Mouse (Mus musculus) myocyte (in vitro differentiated cells): ENCODE results near the gene Cntd1. TPM values are rescaled to one million over a fixed set of nuclear protein-coding genes. Genes with fewer than 3 reads are reported as not detected.

Experiments used
- H3K27me3 ChIP-seq: one replicate; pipeline ENCODE4 v1.6.1; 2011; ENCODE audit not compliant: control insufficient read depth, insufficient read depth, insufficient read length
- H3K36me3 ChIP-seq: one replicate; pipeline ENCODE4 v1.6.1; 2011; ENCODE audit not compliant: control insufficient read depth, insufficient read depth
- H3K4me2 ChIP-seq: one replicate; pipeline ENCODE4 v1.6.1; 2011; ENCODE audit warnings: low read depth, control low read depth
- H3K4me3 ChIP-seq: one replicate; pipeline ENCODE4 v1.5.1; 2011; ENCODE audit warnings: mild to moderate bottlenecking, control low read depth, moderate library complexity
- H3K79me2 ChIP-seq: one replicate; pipeline ENCODE4 v1.6.1; 2011; ENCODE audit not compliant: control insufficient read depth, insufficient read depth
- H3ac ChIP-seq: one replicate; pipeline ENCODE4 v1.6.1; 2011; ENCODE audit not compliant: control insufficient read depth, insufficient read length
- CEBPB ChIP-seq: IDR thresholded peaks from 2 replicates; pipeline ENCODE4 v1.6.1; 2011; ENCODE audit warnings: mild to moderate bottlenecking, moderate library complexity; ENCODE audit not compliant: poor library complexity, insufficient read depth, severe bottlenecking
- E2F4 ChIP-seq: IDR thresholded peaks from one replicate; pipeline ENCODE4 v1.6.1; 2011; ENCODE audit warnings: mild to moderate bottlenecking, control low read depth, moderate library complexity; ENCODE audit not compliant: insufficient read depth
- MAX ChIP-seq: IDR thresholded peaks from one replicate; pipeline ENCODE4 v1.6.1; 2011; ENCODE audit warnings: low read depth, mild to moderate bottlenecking, control low read depth
- MYOD1 ChIP-seq, 3 experiments: IDR thresholded peaks; one replicate each; pipeline ENCODE4 v1.6.1; 2011; ENCODE audit warnings: control low read depth in 2 of 3, low read depth in 2 of 3, mild to moderate bottlenecking in 2 of 3, moderate library complexity in 1 of 3; ENCODE audit not compliant: insufficient read length in 2 of 3, control insufficient read depth in 1 of 3
- MYOG ChIP-seq, 3 experiments: IDR thresholded peaks; one replicate each; pipeline ENCODE4 v1.6.1; 2011; ENCODE audit warnings: control low read depth in 2 of 3, low read depth in 2 of 3, mild to moderate bottlenecking in 2 of 3; ENCODE audit not compliant: insufficient read length in 2 of 3, control insufficient read depth in 1 of 3, insufficient read depth in 1 of 3
- POLR2A ChIP-seq: IDR thresholded peaks from one replicate; pipeline ENCODE4 v1.6.1; 2011; ENCODE audit warnings: low read depth, mild to moderate bottlenecking, control low read depth, moderate library complexity; ENCODE audit not compliant: insufficient read length
- POLR2AphosphoS2 ChIP-seq: IDR thresholded peaks from one replicate; pipeline ENCODE4 v1.6.1; 2011; ENCODE audit warnings: low read depth, control low read depth; ENCODE audit not compliant: insufficient read length
- REST ChIP-seq: IDR thresholded peaks from one replicate; pipeline ENCODE4 v1.6.1; 2011; ENCODE audit warnings: mild to moderate bottlenecking, control low read depth, moderate library complexity; ENCODE audit not compliant: insufficient read depth, insufficient read length
- SRF ChIP-seq: IDR thresholded peaks from one replicate; pipeline ENCODE4 v1.6.1; 2011; ENCODE audit warnings: low read depth; ENCODE audit not compliant: control insufficient read depth, insufficient read length
- TCF12 ChIP-seq: IDR thresholded peaks from one replicate; pipeline ENCODE4 v1.6.1; 2011; ENCODE audit warnings: mild to moderate bottlenecking, control low read depth; ENCODE audit not compliant: poor library complexity, insufficient read depth, severe bottlenecking
- TCF3 ChIP-seq: IDR thresholded peaks from one replicate; pipeline ENCODE4 v1.6.1; 2011; ENCODE audit warnings: low read depth, control low read depth; ENCODE audit not compliant: insufficient read length
- USF1 ChIP-seq: IDR thresholded peaks from one replicate; pipeline ENCODE4 v1.6.1; 2011; ENCODE audit warnings: low read depth, mild to moderate bottlenecking, control low read depth, moderate library complexity
- polyA plus RNA-seq: library from polyadenylated mRNA; unstranded; fragments of >200 nt; fragmentation: generic; extraction: Trizol; gene quantifications from one replicate; pipeline ENCODE4 v1.2.1, GENCODE M21; 2012; ENCODE audit warnings: missing spikeins

Gene Cntd1
- polyA plus RNA-seq, 1 experiment = 0.07 TPM

- Histone ChIP-seq H3K36me3 (no peaks in the 10 kb centered on the region), H3K4me3 (no peak overlapping the region), H3K4me2 (no peak overlapping the region), H3K79me2 (no peaks in the 10 kb centered on the region), H3ac (no peak overlapping the region), H3K27me3 (no peaks in the 10 kb centered on the region)
- no peak for TF ChIP-seq TCF3
- TF ChIP-seq E2F4 = no peak
- TF ChIP-seq MAX = no peak
Observed at GRCm38 (mm10) chr11:101247521-101248030, 31.2 kb upstream of the Cntd1 start.

DNA sequence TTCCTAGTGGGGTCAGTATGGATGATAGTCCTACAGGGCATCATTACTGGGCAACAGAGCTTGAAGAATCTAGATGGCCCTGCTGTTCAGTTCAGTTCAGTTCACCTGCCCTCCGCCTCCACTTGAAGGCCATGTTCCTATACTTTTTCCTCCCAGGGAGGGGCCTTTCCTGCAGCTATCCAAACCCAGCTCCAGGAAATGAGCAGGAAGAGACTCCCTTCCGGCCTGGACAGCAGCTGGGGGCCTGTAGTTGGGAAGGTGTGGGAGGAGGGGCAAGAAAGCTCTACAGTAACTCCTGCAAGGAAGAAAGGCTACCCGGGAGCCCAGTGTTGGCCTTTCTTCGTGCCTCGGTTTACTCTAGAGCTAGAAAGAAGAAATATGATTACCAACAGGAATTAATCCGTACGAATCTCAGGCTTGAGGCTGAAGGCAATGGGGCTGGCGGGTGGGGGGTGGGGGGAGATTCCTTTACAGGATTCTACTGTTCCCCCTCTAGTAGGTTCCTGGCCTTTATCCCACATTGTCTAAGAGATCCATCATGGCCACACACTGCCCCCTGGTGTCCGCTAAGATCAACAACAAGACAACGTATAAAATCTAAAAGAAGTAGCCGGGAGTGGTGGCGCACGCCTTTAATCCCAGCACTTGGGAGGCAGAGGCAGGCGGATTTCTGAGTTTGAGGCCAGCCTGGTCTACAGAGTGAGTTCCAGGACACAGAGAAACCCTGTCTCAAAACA, 30.4 kb upstream of the Cntd1 start:
- no peaks in the 10 kb centered on the region for H3K36me3 ChIP-seq
- no peaks in the 10 kb centered on the region for H3K27me3 ChIP-seq
- TF ChIP-seq POLR2AphosphoS2 (no peak), TCF12 (no peak), POLR2A (no peak), TCF3 (no peak), MYOG (IDR thresholded peaks at IDR 0.05; ENCODE audit: control insufficient read depth in 1 of 3, insufficient read depth in 1 of 3, insufficient read length in 2 of 3, low read depth in 2 of 3) (no peak), E2F4 (no peak), CEBPB (no peak), USF1 (no peak), SRF (no peak), REST (no peak)
- no peak overlapping the region for H3K4me2 ChIP-seq
- H3K79me2 ChIP-seq = no peaks in the 10 kb centered on the region
- no peak overlapping the region for H3ac ChIP-seq
- no peak overlapping the region for H3K4me3 ChIP-seq

GRCm38 (mm10) chr11:101251031-101251430, 27.8 kb upstream of the Cntd1 start:
- H3K79me2 ChIP-seq = peaks cover 9% of the 10 kb centered on the region
- no peak overlapping the region for H3K4me3 ChIP-seq
- H3K36me3 ChIP-seq = no peaks in the 10 kb centered on the region
- no peak overlapping the region for H3K4me2 ChIP-seq
- no peaks in the 10 kb centered on the region for H3K27me3 ChIP-seq
- no peak for TF ChIP-seq USF1
- TF ChIP-seq CEBPB = no peak
- no peak overlapping the region for H3ac ChIP-seq

DNA sequence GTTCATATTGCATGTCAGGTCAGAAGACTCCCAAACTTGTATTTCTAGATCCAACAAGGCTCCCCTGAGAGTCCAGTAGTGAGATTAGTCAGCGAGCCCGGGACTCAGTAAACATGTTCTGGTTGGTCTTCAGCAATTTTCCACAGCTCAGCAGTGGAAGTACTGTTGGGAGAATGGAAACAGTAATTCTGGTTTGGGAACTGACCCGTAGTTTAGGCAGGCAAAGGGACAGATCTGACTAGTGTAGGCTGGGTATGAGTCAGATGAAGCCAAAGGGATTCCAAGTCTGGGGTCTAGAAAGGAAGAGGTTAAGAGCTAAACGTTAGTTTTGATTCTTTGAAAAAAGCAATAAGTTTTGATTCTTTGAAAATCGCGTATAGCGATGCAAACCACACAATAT, 25.9 kb upstream of the Cntd1 start:
- Histone ChIP-seq H3K27me3 (no peaks in the 10 kb centered on the region), H3K36me3 (no peaks in the 10 kb centered on the region), H3ac (peak overlapping the region; percentile 68), H3K4me2 (peak overlapping the region; percentile 98), H3K4me3 (peak overlapping the region; percentile 95), H3K79me2 (peaks cover 9% of the 10 kb centered on the region)
- TF ChIP-seq USF1 = no peak
- TF ChIP-seq TCF12 = no peak
- TF ChIP-seq TCF3 = no peak
- TF ChIP-seq CEBPB = no peak
- TF ChIP-seq POLR2A = no peak
- TF ChIP-seq MYOG (IDR thresholded peaks at IDR 0.05; ENCODE audit: control insufficient read depth in 1 of 3, insufficient read depth in 1 of 3, insufficient read length in 2 of 3, low read depth in 2 of 3) = no peak
- TF ChIP-seq E2F4 = no peak
- TF ChIP-seq POLR2AphosphoS2 = no peak
- TF ChIP-seq SRF = no peak
- TF ChIP-seq MAX = no peak
- no peak for TF ChIP-seq MYOD1 (IDR thresholded peaks at IDR 0.05; ENCODE audit: control insufficient read depth in 1 of 3, insufficient read length in 2 of 3, low read depth in 2 of 3)
- TF ChIP-seq REST = no peak

DNA sequence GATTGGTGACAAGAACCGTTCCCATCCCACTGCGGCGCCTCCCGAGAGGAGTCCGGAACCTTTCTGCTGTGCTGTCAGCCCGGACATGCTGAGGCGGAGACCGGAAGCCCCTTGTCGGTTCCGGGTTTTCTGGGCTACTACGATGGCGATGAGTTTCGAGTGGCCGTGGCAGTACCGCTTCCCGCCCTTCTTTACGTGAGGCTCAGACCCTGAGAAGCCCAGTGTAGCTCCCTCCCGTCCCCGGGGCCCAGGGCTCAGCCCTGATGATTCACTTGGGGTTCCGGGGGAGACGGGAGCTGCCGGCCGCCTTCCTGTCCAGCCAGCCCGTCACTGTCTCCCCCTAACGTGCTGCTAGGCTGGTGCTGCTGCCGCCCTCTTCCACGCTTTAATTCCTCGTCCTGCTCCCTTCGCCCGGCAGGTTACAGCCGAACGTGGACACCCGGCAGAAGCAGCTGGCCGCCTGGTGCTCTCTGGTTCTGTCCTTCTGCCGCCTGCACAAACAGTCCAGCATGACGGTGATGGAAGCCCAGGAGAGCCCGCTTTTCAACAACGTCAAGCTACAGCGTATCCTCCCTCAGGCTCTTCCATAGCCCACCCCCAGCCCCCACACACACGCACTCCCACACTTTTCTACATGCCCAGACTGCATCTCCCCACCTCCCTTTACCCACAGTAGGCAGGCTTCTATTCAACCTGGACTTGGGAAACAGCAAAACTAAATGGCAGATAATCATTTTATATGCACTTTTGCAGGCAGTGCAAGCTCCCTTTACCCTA, 25.0 kb upstream of the Cntd1 start, which contains the start of gene Vps25:
TSS of gene Vps25 (plus strand) at position 95 of the 777 bp plus-strand sequence.
- Histone ChIP-seq H3K4me3 (peak within 1 kb of the TSS; percentile 95), H3K27me3 (no peaks in the 10 kb centered on the region), H3K4me2 (peak within 1 kb of the TSS; percentile 98), H3ac (peak within 1 kb of the TSS; percentile 68), H3K36me3 (no peaks in the 10 kb centered on the region), H3K79me2 (peaks cover 9% of the 10 kb centered on the region)
- peak; percentile 93 for TF ChIP-seq POLR2AphosphoS2
- TF ChIP-seq POLR2A = peak; percentile 88
- TF ChIP-seq MYOD1 (IDR thresholded peaks at IDR 0.05; ENCODE audit: control insufficient read depth in 1 of 3, insufficient read length in 2 of 3, low read depth in 2 of 3) = peak in 1 of 3 experiments; percentile 16
- TF ChIP-seq USF1 = no peak
